Mouse (Mus musculus): ENCODE results near the gene Xkr8. TPM values are rescaled to one million over a fixed set of nuclear protein-coding genes. Genes with fewer than 3 reads are reported as not detected.
"Not testable (repeated sequence)": the region's sequence is repeated elsewhere in the genome, so short reads cannot be mapped to it uniquely, and the experiment has no call there.

Gene Xkr8
- 2.9 TPM for polyA plus RNA-seq (2021)

- in situ Hi-C loops (cut with MboI; ENCODE audit: low pct_unique_long_range_greater_than_20kb): no loop called here
- no peak for TF ChIP-seq CTCF (IDR thresholded peaks at IDR 0.05)
- DNase-seq (ENCODE audit: low read depth, low spot score) (peak; percentile 37), ATAC-seq (peak; percentile 78)
- POLR2A ChIA-PET: no interaction called here
- no peaks in the 10 kb centered on the region for H3K27me3 ChIP-seq
- CTCF ChIA-PET: no interaction called here
Measured at GRCm38 (mm10) chr4:132732148-132732684, at the start of gene Xkr8. Gene Xkr8, minus strand, starts transcription at chr4:132732546.

GRCm38 (mm10) chr4:132780288-132780687 is 47.9 kb upstream of the Xkr8 start:
- TF ChIP-seq CTCF (IDR thresholded peaks at IDR 0.05): no peak
- ChIA-PET CTCF (interaction anchor here (0.9 kb wide), 1 partner anchor 8 kb away, joined by 3 read pairs; no protein-coding TSS in a partner anchor), POLR2A (no interaction called here)
- in situ Hi-C loops (cut with MboI; ENCODE audit: low pct_unique_long_range_greater_than_20kb): no loop called here
- DNase-seq (ENCODE audit: low read depth, low spot score): no peak
- ATAC-seq: no peak
- no peaks in the 10 kb centered on the region for H3K27me3 ChIP-seq

GRCm38 (mm10) chr4:132778562-132779201 is 46.3 kb upstream of the Xkr8 start:
- CTCF ChIA-PET: interaction anchor here (1.2 to 5.4 kb wide), 2 partner anchors 21 to 45 kb away, joined by 4 to 33 read pairs; partner anchors contain the start of gene Smpdl3b
- TF ChIP-seq CTCF (IDR thresholded peaks at IDR 0.05): no peak
- POLR2A ChIA-PET: no interaction called here
- in situ Hi-C loops (cut with MboI; ENCODE audit: low pct_unique_long_range_greater_than_20kb): loop anchor here (5.0 kb wide), 2 partner anchors 44 to 154 kb away; no protein-coding TSS in a partner anchor
- DNase-seq (ENCODE audit: low read depth, low spot score) (no peak), ATAC-seq (no peak)
- H3K27me3 ChIP-seq: no peaks in the 10 kb centered on the region

GRCm38 (mm10) chr4:132776764-132777163 is 44.4 kb upstream of the Xkr8 start:
- DNase-seq (ENCODE audit: low read depth, low spot score): no peak
- CTCF ChIA-PET: interaction anchor here (1.1 to 5.4 kb wide), 7 partner anchors 11 to 64 kb away, joined by 3 to 33 read pairs (median 4); no protein-coding TSS in a partner anchor
- no peaks in the 10 kb centered on the region for H3K27me3 ChIP-seq
- in situ Hi-C loops (cut with MboI; ENCODE audit: low pct_unique_long_range_greater_than_20kb): loop anchor here (5.0 kb wide), 2 partner anchors 46 to 156 kb away; no protein-coding TSS in a partner anchor
- peak; percentile 61 for TF ChIP-seq CTCF (IDR thresholded peaks at IDR 0.05)
- POLR2A ChIA-PET: interaction anchor here (0.6 to 1.3 kb wide), 2 partner anchors 29 to 48 kb away, joined by 3 to 5 read pairs; no protein-coding TSS in a partner anchor
- no peak for ATAC-seq

- H3K27me3 ChIP-seq: no peaks in the 10 kb centered on the region
- in situ Hi-C loops (cut with MboI; ENCODE audit: low pct_unique_long_range_greater_than_20kb): loop anchor here (5.0 kb wide), 2 partner anchors 47 to 157 kb away; no protein-coding TSS in a partner anchor
- ATAC-seq: no peak
- CTCF ChIA-PET: interaction anchor here (5.4 kb wide), 1 partner anchor 49 kb away, joined by 33 read pairs; no protein-coding TSS in a partner anchor
- TF ChIP-seq CTCF (IDR thresholded peaks at IDR 0.05): no peak
- POLR2A ChIA-PET: no interaction called here
- DNase-seq (ENCODE audit: low read depth, low spot score): no peak
Measured at GRCm38 (mm10) chr4:132774905-132775304, 42.6 kb upstream of the Xkr8 start.

GRCm38 (mm10) chr4:132771776-132772175 is 39.4 kb upstream of the Xkr8 start:
- ChIA-PET CTCF (interaction anchor here (1.2 to 1.3 kb wide), 2 partner anchors 9 to 53 kb away, joined by 3 read pairs; no protein-coding TSS in a partner anchor), POLR2A (no interaction called here)
- ATAC-seq (no peak), DNase-seq (ENCODE audit: low read depth, low spot score) (no peak)
- TF ChIP-seq CTCF (IDR thresholded peaks at IDR 0.05): no peak
- no peaks in the 10 kb centered on the region for H3K27me3 ChIP-seq
- in situ Hi-C loops (cut with MboI; ENCODE audit: low pct_unique_long_range_greater_than_20kb): no loop called here

GRCm38 (mm10) chr4:132767914-132768876 is 35.8 kb upstream of the Xkr8 start, which contains the start of gene Rpa2:
Gene Rpa2, plus strand, starts transcription at chr4:132768332.
- ATAC-seq: peak; percentile 74
- TF ChIP-seq CTCF (IDR thresholded peaks at IDR 0.05): no peak
- CTCF ChIA-PET: interaction anchor here (1.9 kb wide), 1 partner anchor 11 kb away, joined by 7 read pairs; the partner anchor contains the start of gene Smpdl3b
- in situ Hi-C loops (cut with MboI; ENCODE audit: low pct_unique_long_range_greater_than_20kb): no loop called here
- no peaks in the 10 kb centered on the region for H3K27me3 ChIP-seq
- peak; percentile 99 for DNase-seq (ENCODE audit: low read depth, low spot score)
- POLR2A ChIA-PET: interaction anchor here (0.5 to 0.8 kb wide), 2 partner anchors 9 to 36 kb away, joined by 3 read pairs; no protein-coding TSS in a partner anchor

GRCm38 (mm10) chr4:132763125-132763524 is 30.8 kb upstream of the Xkr8 start:
- H3K27me3 ChIP-seq; POLR2A ChIA-PET; in situ Hi-C loops (cut with MboI; ENCODE audit: low pct_unique_long_range_greater_than_20kb); ATAC-seq; DNase-seq (ENCODE audit: low read depth, low spot score): not testable (repeated sequence)
- TF ChIP-seq CTCF (IDR thresholded peaks at IDR 0.05): peak; percentile 11
- CTCF ChIA-PET: interaction anchor here (0.9 kb wide), 1 partner anchor 39 kb away, joined by 3 read pairs; no protein-coding TSS in a partner anchor

GRCm38 (mm10) chr4:132762602-132763001 is 30.3 kb upstream of the Xkr8 start:
- TF ChIP-seq CTCF (IDR thresholded peaks at IDR 0.05): no peak
- in situ Hi-C loops (cut with MboI; ENCODE audit: low pct_unique_long_range_greater_than_20kb): no loop called here
- ChIA-PET POLR2A (no interaction called here), CTCF (interaction anchor here (0.9 kb wide), 1 partner anchor 39 kb away, joined by 3 read pairs; no protein-coding TSS in a partner anchor)
- no peak for ATAC-seq
- H3K27me3 ChIP-seq: no peaks in the 10 kb centered on the region
- no peak for DNase-seq (ENCODE audit: low read depth, low spot score)

GRCm38 (mm10) chr4:132760296-132760695 is 27.9 kb upstream of the Xkr8 start:
- DNase-seq (ENCODE audit: low read depth, low spot score): no peak
- no peak for ATAC-seq
- H3K27me3 ChIP-seq: no peaks in the 10 kb centered on the region
- in situ Hi-C loops (cut with MboI; ENCODE audit: low pct_unique_long_range_greater_than_20kb): no loop called here
- no peak for TF ChIP-seq CTCF (IDR thresholded peaks at IDR 0.05)
- ChIA-PET CTCF (no interaction called here), POLR2A (no interaction called here)

Data from Patski (cell line).